16 mouse cellular contexts compared by ENCODE assay signal in genomic region chr11:117138795-117139463, GRCm38 (mm10). TPM values are rescaled to one million over a fixed set of nuclear protein-coding genes. Genes with fewer than 3 reads are reported as not detected.
DNase-seq lines count a peak whose midpoint lies in the region; ATAC-seq and TF ChIP-seq lines count a peak whose summit lies in the region.
"Had no signal": no experiment of that assay in that cellular context is flagged by ENCODE, and none has a peak within 500 bp of the region (broad histone marks: within the 10 kb centered on the region; RNA-seq: fewer than 3 reads in every experiment).

No protein-coding gene starts in this region.

- peaks cover 11% of the 10 kb centered on the region for H3K4me1 ChIP-seq in forebrain, embryonic 14.5 days (ENCODE audit: control insufficient read depth, insufficient read depth, low read length)
- peaks cover 11% of the 10 kb centered on the region for H3K4me1 ChIP-seq in forebrain, embryonic 11.5 days (replicated peaks; ENCODE audit: control insufficient read depth, insufficient read depth, low read length)
- peaks cover 20% of the 10 kb centered on the region for H3K4me1 ChIP-seq in neural tube, embryonic 15.5 days
- H3K4me1 ChIP-seq in kidney, embryonic 15.5 days = peaks cover 34% of the 10 kb centered on the region

- no peak overlapping the region for H3K9ac ChIP-seq in forebrain, embryonic 14.5 days (ENCODE audit: low read length)
- H3K9ac ChIP-seq in forebrain, embryonic 11.5 days (ENCODE audit: low read length) = no peak overlapping the region
- no peak overlapping the region for H3K9ac ChIP-seq in neural tube, embryonic 15.5 days (replicated peaks)
- no peak overlapping the region for H3K9ac ChIP-seq in kidney, embryonic 15.5 days
- H3K9ac ChIP-seq: embryonic facial prominence, embryonic 12.5 days; forebrain, embryonic 15.5 days; hindbrain, embryonic 12.5 days; midbrain, embryonic 13.5 days had no signal

- intact Hi-C loops in gastrocnemius, postnatal 14 days (cut with DNase I; ENCODE audit: low total_unique reads) = no loop called here
- intact Hi-C loops in heart, postnatal 10 days (cut with DNase I) = loop anchor here (5.0 kb wide), 1 partner anchor 33 kb away; no protein-coding TSS in a partner anchor

- peak; percentile 41; the same call in 1 of the 2 replicates for TF ChIP-seq CTCF in layer of hippocampus, adult 2 months (conservative IDR thresholded peaks at IDR 0.05)

- H3K9me3 ChIP-seq in forebrain, embryonic 14.5 days (replicated peaks; ENCODE audit: control insufficient read depth, low read length) = no peaks in the 10 kb centered on the region
- no peaks in the 10 kb centered on the region for H3K9me3 ChIP-seq in forebrain, embryonic 11.5 days (ENCODE audit: control insufficient read depth, low read length)
- H3K9me3 ChIP-seq in neural tube, embryonic 15.5 days (replicated peaks) = no peaks in the 10 kb centered on the region
- no peaks in the 10 kb centered on the region for H3K9me3 ChIP-seq in kidney, embryonic 15.5 days (replicated peaks)
- H3K9me3 ChIP-seq: embryonic facial prominence, embryonic 12.5 days; forebrain, embryonic 15.5 days; hindbrain, embryonic 12.5 days; midbrain, embryonic 13.5 days had no signal

- no peaks in the 10 kb centered on the region for H3K27me3 ChIP-seq in forebrain, embryonic 14.5 days (replicated peaks; ENCODE audit: control insufficient read depth, insufficient read depth, low read length)
- H3K27me3 ChIP-seq in forebrain, embryonic 11.5 days (ENCODE audit: control insufficient read depth, insufficient read depth, low read length) = no peaks in the 10 kb centered on the region
- H3K27me3 ChIP-seq in neural tube, embryonic 15.5 days (replicated peaks) = no peaks in the 10 kb centered on the region
- no peaks in the 10 kb centered on the region for H3K27me3 ChIP-seq in kidney, embryonic 15.5 days
- H3K27me3 ChIP-seq: embryonic facial prominence, embryonic 12.5 days; forebrain, embryonic 15.5 days; hindbrain, embryonic 12.5 days; midbrain, embryonic 13.5 days had no signal

- WGBS in forebrain, embryonic 14.5 days = 85% methylated on average over 12 of the region's 12 CpGs
- WGBS in forebrain, embryonic 11.5 days = 89% methylated on average over 12 of the region's 12 CpGs
- WGBS in neural tube, embryonic 15.5 days = 91% methylated on average over 12 of the region's 12 CpGs
- 87% methylated on average over 12 of the region's 12 CpGs for WGBS in kidney, embryonic 15.5 days

- peak overlapping the region; percentile 39; the same call in 1 of the 2 replicates for H3K27ac ChIP-seq in forebrain, embryonic 14.5 days (ENCODE audit: low read depth, low read length)
- no peak overlapping the region for H3K27ac ChIP-seq in forebrain, embryonic 11.5 days (ENCODE audit: low read depth, low read length)
- H3K27ac ChIP-seq in layer of hippocampus, adult 2 months = peak overlapping the region; percentile 85
- H3K27ac ChIP-seq in neural tube, embryonic 15.5 days (replicated peaks) = no peak overlapping the region
- no peak overlapping the region for H3K27ac ChIP-seq in kidney, embryonic 15.5 days
- H3K27ac ChIP-seq: embryonic facial prominence, embryonic 12.5 days; forebrain, embryonic 15.5 days; hindbrain, embryonic 12.5 days; midbrain, embryonic 13.5 days had no signal

- peaks cover 31% of the 10 kb centered on the region for H3K36me3 ChIP-seq in forebrain, embryonic 14.5 days (ENCODE audit: control insufficient read depth, insufficient read depth, low read length)
- H3K36me3 ChIP-seq in forebrain, embryonic 11.5 days (ENCODE audit: control insufficient read depth, insufficient read depth, low read length) = no peaks in the 10 kb centered on the region; the same call in 1 of the 2 replicates
- peaks cover 27% of the 10 kb centered on the region for H3K36me3 ChIP-seq in neural tube, embryonic 15.5 days
- H3K36me3 ChIP-seq in kidney, embryonic 15.5 days = peaks cover 40% of the 10 kb centered on the region

- DNase-seq in forebrain, embryonic 14.5 days (ENCODE audit: low spot score) = no peak
- DNase-seq in forebrain, embryonic 11.5 days (ENCODE audit: low spot score) = no peak
- no peak for DNase-seq in layer of hippocampus, adult 2 months (ENCODE audit: low spot score in 2 of 2)
- DNase-seq in layer of hippocampus, adult 8-10 months (ENCODE audit: low spot score in 2 of 2) = no peak
- DNase-seq in gastrocnemius, postnatal 14 days = peak; percentile 66
- DNase-seq in heart, postnatal 10 days = peak; percentile 71 to 79
- DNase-seq: kidney, adult 9 months; liver; right cerebral cortex, postnatal 14 days had no signal

- no peak for ATAC-seq in forebrain, embryonic 14.5 days
- no peak for ATAC-seq in forebrain, embryonic 11.5 days (replicated peaks; ENCODE audit: low FRiP score)
- no peak for ATAC-seq in neural tube, embryonic 15.5 days (ENCODE audit: low FRiP score)
- ATAC-seq in kidney, embryonic 15.5 days (replicated peaks; ENCODE audit: low FRiP score) = no peak
- ATAC-seq: forebrain, embryonic 15.5 days; lung, postnatal 0 days; midbrain, embryonic 13.5 days had no signal

- no peak overlapping the region for H3K4me2 ChIP-seq in forebrain, embryonic 14.5 days (ENCODE audit: low read length)
- no peak overlapping the region for H3K4me2 ChIP-seq in forebrain, embryonic 11.5 days (ENCODE audit: low read depth, low read length, severe bottlenecking)
- H3K4me2 ChIP-seq in neural tube, embryonic 15.5 days = no peak overlapping the region
- H3K4me2 ChIP-seq in kidney, embryonic 15.5 days = no peak overlapping the region
- H3K4me2 ChIP-seq: embryonic facial prominence, embryonic 12.5 days; forebrain, embryonic 15.5 days; hindbrain, embryonic 12.5 days; midbrain, embryonic 13.5 days had no signal

- H3K4me3 ChIP-seq in forebrain, embryonic 14.5 days (ENCODE audit: low read depth, low read length) = no peak overlapping the region
- H3K4me3 ChIP-seq in forebrain, embryonic 11.5 days (ENCODE audit: low read depth, low read length) = no peak overlapping the region
- no peak overlapping the region for H3K4me3 ChIP-seq in layer of hippocampus, adult 2 months
- H3K4me3 ChIP-seq in neural tube, embryonic 15.5 days (replicated peaks) = no peak overlapping the region
- no peak overlapping the region for H3K4me3 ChIP-seq in kidney, embryonic 15.5 days (replicated peaks)
- H3K4me3 ChIP-seq: embryonic facial prominence, embryonic 12.5 days; forebrain, embryonic 15.5 days; hindbrain, embryonic 12.5 days; midbrain, embryonic 13.5 days had no signal

RNA-seq across cellular contexts. Expression of gene Sec14l1, which starts 24.0 kb away (rescaled TPM):
- polyA plus RNA-seq in forebrain, embryonic 14.5 days (2014; fragmentation: Nextera tagmentation; extraction: Ambion mirVana) = 43.6 and 56.3 TPM in 2 replicates
- polyA plus RNA-seq in forebrain, embryonic 11.5 days (2014; fragmentation: Nextera tagmentation; extraction: Ambion mirVana) = 36.8 and 40.6 TPM in 2 replicates
- 100 to 1,000 TPM; 226 to 239 TPM for total RNA-seq in layer of hippocampus, adult 2 months (2021)
- total RNA-seq in layer of hippocampus, adult 8-10 months (2022) = 100 to 1,000 TPM; 221 to 238 (median 233) TPM
- 10 to 100 TPM; 58.1 to 58.7 TPM for total RNA-seq in gastrocnemius, postnatal 14 days (2021)
- total RNA-seq in heart, postnatal 10 days (2021) = 10 to 100 TPM; 79.2 to 91.1 TPM
- 52.0 and 52.1 TPM in 2 replicates for polyA plus RNA-seq in neural tube, embryonic 15.5 days (2015; fragmentation: Nextera tagmentation; extraction: Ambion mirVana)
- polyA plus RNA-seq in kidney, embryonic 15.5 days (2015; fragmentation: Nextera tagmentation; extraction: Ambion mirVana) = 66.5 and 69.0 TPM in 2 replicates

Comparison
In these comparisons a context has a peak if more than half of its experiments do, and no peak if none do; other contexts are left out.
1. H3K27ac ChIP-seq: peak in forebrain, embryonic 14.5 days (single experiment) and layer of hippocampus, adult 2 months (single experiment); none in forebrain, embryonic 11.5 days (single experiment), neural tube, embryonic 15.5 days (single experiment) and kidney, embryonic 15.5 days (single experiment).
2. DNase-seq: peak in gastrocnemius, postnatal 14 days (single experiment) and heart, postnatal 10 days (2 of 2); none in forebrain, embryonic 14.5 days (single experiment), forebrain, embryonic 11.5 days (single experiment), layer of hippocampus, adult 2 months (0 of 2) and layer of hippocampus, adult 8-10 months (0 of 2).